Mouse (Mus musculus): ENCODE results near the gene Pja2. TPM values are rescaled to one million over a fixed set of nuclear protein-coding genes. Genes with fewer than 3 reads are reported as not detected.
"Not testable (repeated sequence)": the region's sequence is repeated elsewhere in the genome, so short reads cannot be mapped to it uniquely, and the experiment has no call there.

The Pja2 gene
- polyA plus RNA-seq, 1 experiment from 2014 or later = 14.6 TPM

DNA sequence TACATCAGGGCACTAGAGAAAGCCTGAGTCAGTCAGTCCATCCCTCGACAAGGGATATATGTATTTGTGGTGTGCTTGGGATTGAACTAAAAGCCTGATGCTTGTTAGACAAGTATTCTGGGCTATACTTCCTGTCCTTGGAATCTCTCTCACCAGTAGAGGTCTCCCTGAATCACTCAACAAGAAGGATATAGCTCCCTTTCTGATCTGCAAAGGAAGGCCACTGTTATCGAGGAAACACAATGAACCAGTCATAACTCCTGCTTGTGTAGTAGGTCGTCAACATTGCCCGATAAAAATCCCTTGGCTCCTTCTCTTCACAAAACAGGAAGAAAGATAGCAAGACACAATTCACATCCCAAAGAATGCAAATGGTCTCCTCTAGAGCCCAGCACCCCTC is 99.6 kb downstream of the Pja2 start:
- Histone ChIP-seq H3K27me3 (ENCODE audit: insufficient read depth, low read length) (no peaks in the 10 kb centered on the region), H3K9ac (replicated peaks) (no peak overlapping the region), H3K4me2 (ENCODE audit: low read depth, low read length) (no peak overlapping the region), H3K27ac (ENCODE audit: low read depth) (no peak overlapping the region), H3K4me1 (ENCODE audit: insufficient read depth) (no peaks in the 10 kb centered on the region), H3K4me3 (ENCODE audit: low read depth, low read length) (no peak overlapping the region), H3K9me3 (ENCODE audit: low read length) (no peaks in the 10 kb centered on the region), H3K36me3 (replicated peaks; ENCODE audit: insufficient read depth, low read length) (no peaks in the 10 kb centered on the region)
- ATAC-seq = no peak
- no peak for TF ChIP-seq EP300 (IDR thresholded peaks at IDR 0.05; ENCODE audit: low read depth)
- TF ChIP-seq CTCF (IDR thresholded peaks at IDR 0.05; ENCODE audit: low read depth) = peak; percentile 39
- DNase-seq = no peak
- 44% methylated on average over 4 of the region's 4 CpGs for WGBS (ENCODE audit: insufficient replicate concordance)

DNA sequence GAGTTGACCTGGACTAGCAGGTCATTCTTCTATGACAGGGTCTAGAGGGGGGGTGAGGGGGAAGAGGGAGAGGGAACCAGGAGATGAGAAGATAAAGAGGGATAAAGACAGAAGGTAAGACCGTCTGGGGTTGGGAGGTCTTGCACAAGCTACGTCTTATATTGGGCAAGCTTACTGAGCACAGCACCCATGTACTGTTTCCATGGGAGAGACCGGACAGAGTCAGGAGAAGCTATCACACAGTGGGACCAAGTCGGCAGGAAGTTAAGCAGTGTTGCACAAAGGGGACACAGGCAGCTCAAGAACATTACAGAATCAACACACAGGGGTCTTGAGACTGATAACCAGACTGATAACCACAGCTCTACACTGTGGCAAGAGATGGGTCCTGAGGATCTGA is 100.1 kb downstream of the Pja2 start:
- H3K4me1 ChIP-seq (ENCODE audit: insufficient read depth); H3K4me2 ChIP-seq (ENCODE audit: low read depth, low read length); H3K36me3 ChIP-seq (replicated peaks; ENCODE audit: insufficient read depth, low read length); H3K4me3 ChIP-seq (ENCODE audit: low read depth, low read length); H3K27ac ChIP-seq (ENCODE audit: low read depth); DNase-seq; H3K27me3 ChIP-seq (ENCODE audit: insufficient read depth, low read length); H3K9me3 ChIP-seq (ENCODE audit: low read length); ATAC-seq; H3K9ac ChIP-seq (replicated peaks): not testable (repeated sequence)
- 66% methylated on average over 4 of the region's 4 CpGs for WGBS (ENCODE audit: insufficient replicate concordance)

DNA sequence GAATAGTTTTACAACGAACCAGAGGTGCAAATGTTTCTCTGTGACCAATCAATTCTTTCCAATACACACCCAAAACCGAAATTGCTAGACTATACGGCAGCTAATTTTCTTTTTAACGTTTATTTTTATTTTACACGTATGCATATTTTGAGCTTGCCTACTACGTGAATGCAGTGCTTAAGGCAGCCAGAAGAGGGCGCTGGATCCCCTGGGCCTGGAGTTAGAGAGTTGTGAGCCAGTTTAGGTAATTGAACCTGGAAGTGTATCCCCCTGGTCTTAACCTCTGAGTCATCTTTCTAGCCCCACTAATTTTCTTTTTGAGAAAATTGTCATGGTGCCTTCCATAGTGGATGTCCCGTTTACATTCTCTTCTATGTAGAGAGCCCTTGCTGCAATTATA is 100.5 kb downstream of the Pja2 start:
- Histone ChIP-seq H3K4me1 (ENCODE audit: insufficient read depth) (no peaks in the 10 kb centered on the region), H3K9me3 (ENCODE audit: low read length) (no peaks in the 10 kb centered on the region), H3K4me2 (ENCODE audit: low read depth, low read length) (no peak overlapping the region), H3K4me3 (ENCODE audit: low read depth, low read length) (no peak overlapping the region), H3K36me3 (replicated peaks; ENCODE audit: insufficient read depth, low read length) (no peaks in the 10 kb centered on the region), H3K27ac (ENCODE audit: low read depth) (no peak overlapping the region), H3K27me3 (ENCODE audit: insufficient read depth, low read length) (no peaks in the 10 kb centered on the region), H3K9ac (replicated peaks) (no peak overlapping the region)
- no peak for DNase-seq
- TF ChIP-seq CTCF (IDR thresholded peaks at IDR 0.05; ENCODE audit: low read depth) (peak; percentile 58), EP300 (IDR thresholded peaks at IDR 0.05; ENCODE audit: low read depth) (no peak)
- no peak for ATAC-seq
- 66% methylated on average over 8 of the region's 8 CpGs for WGBS (ENCODE audit: insufficient replicate concordance)

Small RNA genes within 50 kb of the gene (microRNA-seq; reads per million reads assigned to microRNA genes)
- gene Gm24194 = not detected
